Mouse (Mus musculus): ENCODE measurements around the gene Pskh1.

Pskh1 gene

DNA sequence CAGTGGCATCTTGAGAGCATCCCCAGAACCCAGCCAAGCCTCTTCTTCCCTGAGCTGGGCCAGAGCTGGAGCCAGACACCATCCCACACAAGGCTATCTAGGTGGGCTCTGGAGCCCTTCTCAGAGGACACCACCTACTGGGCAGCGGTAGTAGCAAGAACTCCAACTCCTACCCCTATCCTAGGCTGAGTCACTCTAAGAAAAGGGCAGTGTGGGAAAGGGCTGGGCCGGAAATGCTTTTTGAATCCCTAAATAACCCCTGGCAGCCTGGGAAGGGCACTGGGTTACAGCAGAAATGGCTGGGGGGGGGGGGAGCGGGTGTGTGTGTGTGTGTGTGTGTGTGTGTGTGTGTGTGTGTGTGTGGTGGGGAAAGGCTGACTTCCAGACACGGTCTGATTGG, 57.6 kb downstream of the Pskh1 start:
- DNase-seq (ENCODE audit: low spot score in 2 of 2) = no peak

DNA sequence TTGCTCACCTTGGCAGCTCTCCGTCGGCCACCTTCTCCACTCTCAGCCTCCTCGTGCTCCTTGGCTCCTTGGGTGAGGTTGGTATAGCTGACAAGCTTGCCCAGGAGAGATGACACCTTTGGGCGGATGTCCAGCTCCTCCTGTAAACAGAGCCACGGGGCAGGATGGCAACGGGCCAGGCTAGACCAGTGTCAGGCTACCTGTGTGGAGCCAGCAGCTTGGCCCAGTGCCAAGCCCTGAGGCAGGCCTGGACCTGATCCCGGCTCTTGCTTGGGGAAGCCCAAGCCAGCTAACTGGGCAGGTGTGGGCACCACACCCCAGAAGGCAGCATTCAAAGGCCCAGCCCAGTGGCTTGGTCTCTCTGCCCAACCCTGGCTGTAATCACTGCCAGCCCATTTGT, 59.1 kb downstream of the Pskh1 start:
- no peak for DNase-seq (ENCODE audit: low spot score in 2 of 2)

GRCm38 (mm10) chr8:105961101-105961500, 60.9 kb downstream of the Pskh1 start:
- no peak for DNase-seq (ENCODE audit: low spot score in 2 of 2)

GRCm38 (mm10) chr8:105961536-105961935, 61.3 kb downstream of the Pskh1 start:
- no peak for DNase-seq (ENCODE audit: low spot score in 2 of 2)

DNA sequence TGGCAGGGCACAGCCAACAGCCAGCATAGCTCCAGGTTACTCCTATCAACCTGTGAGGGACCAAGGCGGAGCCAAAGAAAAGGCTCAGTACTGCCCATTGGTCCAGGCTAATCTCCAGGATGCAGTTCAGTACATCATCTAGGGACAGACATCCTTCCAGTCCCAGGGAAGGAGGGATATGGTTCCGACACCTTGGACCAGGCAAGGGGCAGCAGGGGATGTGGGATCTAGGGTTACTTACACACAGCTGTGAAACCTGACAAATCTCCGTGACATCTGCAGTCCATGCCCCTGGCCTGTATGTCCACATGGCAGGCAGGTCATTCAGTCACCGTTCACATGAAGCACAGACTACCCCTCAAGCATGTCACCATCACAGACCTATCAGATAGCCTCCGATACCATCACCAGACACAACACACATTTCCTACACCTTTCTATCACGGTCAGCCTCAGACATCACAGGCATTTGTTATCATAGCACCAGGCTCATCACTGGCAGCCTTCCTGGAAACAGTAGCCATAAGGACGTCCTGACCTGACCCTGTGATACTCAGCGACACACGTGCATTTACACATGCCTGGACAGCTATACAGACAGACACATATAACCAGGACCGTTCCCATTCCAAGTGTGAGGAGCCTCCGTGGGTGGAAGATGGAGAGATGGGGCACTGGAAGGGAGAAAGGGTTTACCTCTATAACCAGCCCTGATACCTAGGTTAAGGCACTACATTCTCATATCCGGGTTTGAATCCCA, 64.4 kb downstream of the Pskh1 start:
- no peak for DNase-seq (ENCODE audit: low spot score in 2 of 2)

DNA sequence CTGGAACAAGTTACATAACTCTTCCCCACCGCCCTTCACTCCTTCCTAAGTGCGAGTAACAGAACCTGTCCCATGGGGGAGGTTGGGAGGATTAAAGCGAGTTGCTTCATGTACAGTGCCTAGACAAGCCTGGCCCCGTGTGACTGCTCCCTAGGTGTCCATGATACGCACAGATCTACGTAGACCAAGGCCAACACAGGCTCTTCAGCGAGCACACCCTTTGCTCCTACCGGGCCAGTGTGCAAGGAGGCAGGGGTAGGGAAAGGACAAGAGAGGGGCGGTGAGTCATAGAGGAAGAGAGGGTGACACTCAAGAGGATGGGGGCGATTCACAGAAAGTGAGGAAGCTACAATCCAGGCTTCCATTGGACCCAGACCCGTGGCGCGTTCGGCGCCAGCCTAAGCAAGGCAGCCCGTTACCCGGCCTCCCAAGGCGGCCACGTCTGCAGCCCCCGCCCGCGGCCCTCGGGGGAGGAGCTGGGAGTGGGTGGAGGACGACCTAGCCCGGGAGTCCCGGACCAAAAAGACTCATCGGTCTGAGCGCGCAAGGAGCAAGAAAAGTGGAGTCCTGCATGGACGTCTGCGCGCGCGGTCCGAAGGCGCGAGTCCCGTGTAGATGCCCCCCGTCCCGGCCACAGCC, 65.1 kb downstream of the Pskh1 start:
- no peak for DNase-seq (ENCODE audit: low spot score in 2 of 2)

DNA sequence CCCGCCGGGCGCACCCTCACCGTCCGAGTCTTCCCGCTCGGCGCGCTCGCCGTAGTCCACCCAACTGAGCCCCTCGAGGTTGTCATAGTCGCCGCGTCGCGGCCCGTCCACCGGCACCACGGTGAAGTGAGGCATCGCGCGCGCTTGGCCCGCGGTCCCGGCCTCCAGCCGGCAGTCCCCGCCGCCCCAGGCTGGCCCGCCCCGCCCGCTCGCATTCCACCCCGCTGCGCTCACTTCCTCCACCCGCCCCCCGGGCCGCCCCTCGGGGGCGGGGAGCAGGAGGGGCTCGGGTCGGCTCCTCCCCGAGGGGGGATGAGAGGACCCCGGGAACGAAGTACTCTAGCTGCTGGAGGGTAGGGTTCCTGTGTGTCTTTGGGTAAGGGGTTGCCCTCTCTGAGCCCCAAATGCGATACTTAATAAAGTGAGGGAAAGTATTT, 65.7 kb downstream of the Pskh1 start, which contains the start of gene Slc12a4:
Gene Slc12a4, minus strand, starts transcription at position 193 of the 437 bp plus-strand sequence.
- DNase-seq (ENCODE audit: low spot score in 2 of 2) = no peak

- no peak for DNase-seq (ENCODE audit: low spot score in 2 of 2)
Measured at GRCm38 (mm10) chr8:105966692-105967311, 66.6 kb downstream of the Pskh1 start.

GRCm38 (mm10) chr8:105969367-105969766, 69.1 kb downstream of the Pskh1 start:
- DNase-seq (ENCODE audit: low spot score in 2 of 2) = no peak

- no peak for DNase-seq (ENCODE audit: low spot score in 2 of 2)
Measured at GRCm38 (mm10) chr8:105971019-105971720, 70.9 kb downstream of the Pskh1 start.

GRCm38 (mm10) chr8:105975363-105975762, 75.1 kb downstream of the Pskh1 start:
- no peak for DNase-seq (ENCODE audit: low spot score in 2 of 2)

GRCm38 (mm10) chr8:105979325-105979724, 79.1 kb downstream of the Pskh1 start, which contains the start of gene Dpep3:
Dpep3 (minus strand) TSS chr8:105979429.
- DNase-seq (ENCODE audit: low spot score in 2 of 2) = no peak

DNA sequence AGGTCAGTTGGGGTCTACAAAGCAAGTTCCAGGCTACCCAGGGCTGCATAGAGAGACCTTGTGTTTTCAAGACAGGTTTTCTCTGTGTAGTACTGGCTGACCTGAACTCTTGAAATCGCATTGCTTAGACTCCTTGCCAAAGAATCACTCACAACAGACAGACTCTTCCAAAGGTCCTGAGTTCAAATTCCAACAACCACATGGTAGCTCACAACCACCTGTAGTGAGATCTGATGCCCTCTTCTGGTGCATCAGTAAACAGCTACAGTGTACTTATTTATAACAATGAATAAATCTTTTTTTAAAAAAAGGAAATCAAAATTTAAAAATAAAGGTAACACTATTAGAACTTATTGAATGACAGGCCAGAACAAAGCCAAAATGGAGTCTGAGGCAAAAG, 80.9 kb downstream of the Pskh1 start:
- DNase-seq (ENCODE audit: low spot score in 2 of 2) = no peak

All from right cerebral cortex, postnatal 36 days (tissue).